Mouse (Mus musculus) intestine, embryonic 15.5 days (tissue): ENCODE data around the gene Cars2. TPM values are rescaled to one million over a fixed set of nuclear protein-coding genes. Genes with fewer than 3 reads are reported as not detected.
A peak's percentile ranks its signal among the peaks of the same experiment; 100 is the strongest.
"Not testable (repeated sequence)": the region's sequence is repeated elsewhere in the genome, so short reads cannot be mapped to it uniquely, and the experiment has no call there.

Source experiments
- ATAC-seq: fragments of 200-750 bp; cut with Nextera tagmentation; 2 replicates; pipeline ENCODE4 v1.8.0; 2017; ENCODE audit warnings: moderate TSS enrichment, moderate library complexity
- H3K27ac ChIP-seq: fragments of 300-500 bp; sonication (generic); 2 replicates; pipeline ENCODE4 v1.5.1; 2015; ENCODE audit warnings: mild to moderate bottlenecking, inconsistent platforms
- H3K27me3 ChIP-seq: fragments of 300-500 bp; sonication (generic); replicated peaks from 2 replicates; pipeline ENCODE4 v1.6.1; 2015; ENCODE audit warnings: inconsistent platforms
- H3K36me3 ChIP-seq: fragments of 300-500 bp; sonication (generic); 2 replicates; pipeline ENCODE4 v1.6.1; 2015; ENCODE audit warnings: inconsistent platforms
- H3K4me1 ChIP-seq: fragments of 300-500 bp; sonication (generic); replicated peaks from 2 replicates; pipeline ENCODE4 v1.6.1; 2015; ENCODE audit warnings: inconsistent platforms
- H3K4me2 ChIP-seq: fragments of 300-500 bp; sonication (generic); replicated peaks from 2 replicates; pipeline ENCODE4 v1.6.1; 2015; ENCODE audit warnings: mild to moderate bottlenecking, inconsistent platforms
- H3K4me3 ChIP-seq: fragments of 300-500 bp; sonication (generic); replicated peaks from 2 replicates; pipeline ENCODE4 v1.5.1; 2015; ENCODE audit warnings: inconsistent platforms
- H3K9ac ChIP-seq: fragments of 300-500 bp; sonication (generic); 2 replicates; pipeline ENCODE4 v1.6.1; 2015; ENCODE audit warnings: inconsistent platforms
- H3K9me3 ChIP-seq: fragments of 300-500 bp; sonication (generic); 2 replicates; pipeline ENCODE4 v1.6.1; 2016; ENCODE audit warnings: inconsistent platforms
- WGBS: fragments of 180-500 bp; shearing (Covaris S2); methylation state at CpG from one replicate; pipeline ENCODE4 v1.1.7; 2015; 5-methylcytosine and 5-hydroxymethylcytosine counted together
- polyA plus RNA-seq: library from polyadenylated mRNA; unstranded; fragments of >200 nt; fragmentation: Nextera tagmentation; extraction: Ambion mirVana; gene quantifications from 2 replicates; pipeline ENCODE4 v1.2.1, GENCODE M21; 2015

Cars2 gene
- polyA plus RNA-seq, 1 experiment from 2014 or later = 26.2 TPM

- Histone ChIP-seq H3K4me1 (peaks cover 26% of the 10 kb centered on the region), H3K4me3 (peak within 1 kb of the TSS; percentile 48), H3K27ac (no peak within 1 kb of the TSS), H3K9ac (peak within 1 kb of the TSS; percentile 44), H3K9me3 (no peaks in the 10 kb centered on the region), H3K4me2 (peak within 1 kb of the TSS; percentile 98), H3K27me3 (peaks cover 14% of the 10 kb centered on the region), H3K36me3 (no peaks in the 10 kb centered on the region)
- WGBS = under 1% methylated on average over 69 of the region's 69 CpGs
- ATAC-seq = peak; percentile 66
Measured at GRCm38 (mm10) chr8:11477811-11478761, 72.5 kb downstream of the Cars2 start, which contains the start of gene Rab20. TSS of gene Rab20 (minus strand) at chr8:11478710.

- Histone ChIP-seq H3K27me3 (peaks cover 14% of the 10 kb centered on the region), H3K27ac (peak overlapping the region; percentile 42; the same call in 1 of the 2 replicates)
Measured at GRCm38 (mm10) chr8:11477178-11477553, 73.4 kb downstream of the Cars2 start.

GRCm38 (mm10) chr8:11476338-11477177 is 74.0 kb downstream of the Cars2 start:
- peak overlapping the region; percentile 98 for H3K4me2 ChIP-seq
- peak overlapping the region; percentile 42 for H3K27ac ChIP-seq
- no peaks in the 10 kb centered on the region for H3K9me3 ChIP-seq
- peak overlapping the region; percentile 48 for H3K4me3 ChIP-seq
- 9% methylated on average over 24 of the region's 24 CpGs for WGBS
- peaks cover 28% of the 10 kb centered on the region for H3K4me1 ChIP-seq
- ATAC-seq = peak; percentile 17; the same call in 1 of the 2 replicates
- H3K9ac ChIP-seq = 0 out of 2 replicates have a peak overlapping the region, but pooled peaks have one; percentile 9
- peaks cover 14% of the 10 kb centered on the region for H3K27me3 ChIP-seq
- H3K36me3 ChIP-seq = no peaks in the 10 kb centered on the region

More at GRCm38 (mm10) chr8:11477178-11477553, 73.4 kb downstream of the Cars2 start:
- Histone ChIP-seq H3K4me2 (peak overlapping the region; percentile 98), H3K9ac (no peak overlapping the region), H3K36me3 (no peaks in the 10 kb centered on the region), H3K9me3 (no peaks in the 10 kb centered on the region), H3K4me3 (peak overlapping the region; percentile 48), H3K4me1 (peaks cover 28% of the 10 kb centered on the region)
- 5% methylated on average over 9 of the region's 9 CpGs for WGBS
- no peak for ATAC-seq

GRCm38 (mm10) chr8:11475876-11476275 is 74.7 kb downstream of the Cars2 start:
- Histone ChIP-seq H3K4me2 (peak overlapping the region; percentile 98), H3K4me1 (peaks cover 28% of the 10 kb centered on the region), H3K36me3 (no peaks in the 10 kb centered on the region), H3K9ac (no peak overlapping the region), H3K27ac (no peak overlapping the region), H3K9me3 (no peaks in the 10 kb centered on the region), H3K4me3 (no peak overlapping the region), H3K27me3 (peaks cover 14% of the 10 kb centered on the region)
- no peak for ATAC-seq
- 29% methylated on average over 2 of the region's 2 CpGs for WGBS

GRCm38 (mm10) chr8:11475397-11475796 is 75.2 kb downstream of the Cars2 start:
- 25% methylated on average over 9 of the region's 10 CpGs for WGBS
- Histone ChIP-seq H3K27ac (no peak overlapping the region), H3K4me3 (no peak overlapping the region), H3K27me3 (peaks cover 14% of the 10 kb centered on the region), H3K4me2 (no peak overlapping the region), H3K9ac (no peak overlapping the region), H3K4me1 (peaks cover 28% of the 10 kb centered on the region), H3K9me3 (no peaks in the 10 kb centered on the region), H3K36me3 (no peaks in the 10 kb centered on the region)
- no peak for ATAC-seq

- no peak overlapping the region for H3K4me3 ChIP-seq
- no peaks in the 10 kb centered on the region for H3K9me3 ChIP-seq
- ATAC-seq = peak; percentile 85
- H3K4me2 ChIP-seq = no peak overlapping the region
- H3K27ac ChIP-seq = peak overlapping the region; percentile 80
- no peaks in the 10 kb centered on the region for H3K36me3 ChIP-seq
- H3K9ac ChIP-seq = no peak overlapping the region
- peaks cover 23% of the 10 kb centered on the region for H3K4me1 ChIP-seq
- H3K27me3 ChIP-seq = 0 out of 2 replicates have a peak, but pooled peaks cover 3% of the 10 kb centered on the region
- 22% methylated on average over 4 of the region's 4 CpGs for WGBS
Measured at GRCm38 (mm10) chr8:11473072-11473471, 77.5 kb downstream of the Cars2 start.

GRCm38 (mm10) chr8:11471309-11471708 is 79.3 kb downstream of the Cars2 start:
- Histone ChIP-seq H3K36me3 (no peaks in the 10 kb centered on the region), H3K4me1 (peaks cover 17% of the 10 kb centered on the region), H3K27ac (no peak overlapping the region), H3K4me2 (no peak overlapping the region), H3K9me3 (no peaks in the 10 kb centered on the region), H3K4me3 (no peak overlapping the region), H3K27me3 (0 out of 2 replicates have a peak, but pooled peaks cover 3% of the 10 kb centered on the region), H3K9ac (no peak overlapping the region)
- WGBS = 65% methylated on average over 8 of the region's 8 CpGs
- no peak for ATAC-seq

GRCm38 (mm10) chr8:11470694-11471093 is 79.9 kb downstream of the Cars2 start:
- H3K36me3 ChIP-seq = no peaks in the 10 kb centered on the region
- WGBS = 80% methylated on average over 7 of the region's 7 CpGs
- H3K9me3 ChIP-seq = no peaks in the 10 kb centered on the region
- no peak overlapping the region for H3K27ac ChIP-seq
- H3K4me1 ChIP-seq = peaks cover 13% of the 10 kb centered on the region
- ATAC-seq = no peak
- H3K9ac ChIP-seq = no peak overlapping the region
- H3K4me2 ChIP-seq = no peak overlapping the region
- 0 out of 2 replicates have a peak, but pooled peaks cover under 1% of the 10 kb centered on the region for H3K27me3 ChIP-seq
- no peak overlapping the region for H3K4me3 ChIP-seq

GRCm38 (mm10) chr8:11469095-11469494 is 81.5 kb downstream of the Cars2 start:
- ATAC-seq = no peak
- H3K9ac ChIP-seq = no peak overlapping the region
- H3K27me3 ChIP-seq = no peaks in the 10 kb centered on the region
- no peak overlapping the region for H3K4me3 ChIP-seq
- no peak overlapping the region for H3K4me2 ChIP-seq
- WGBS = 7% methylated on average over 3 of the region's 3 CpGs
- peaks cover 12% of the 10 kb centered on the region for H3K4me1 ChIP-seq
- no peak overlapping the region for H3K27ac ChIP-seq
- no peaks in the 10 kb centered on the region for H3K36me3 ChIP-seq
- H3K9me3 ChIP-seq = no peaks in the 10 kb centered on the region

- not testable (repeated sequence) for H3K27ac ChIP-seq
Measured at GRCm38 (mm10) chr8:11466528-11466927, 84.1 kb downstream of the Cars2 start.

GRCm38 (mm10) chr8:11465619-11466018 is 85.0 kb downstream of the Cars2 start:
- H3K27me3 ChIP-seq = no peaks in the 10 kb centered on the region

More at GRCm38 (mm10) chr8:11466528-11466927, 84.1 kb downstream of the Cars2 start:
- ATAC-seq, H3K27me3 ChIP-seq, H3K4me1 ChIP-seq, H3K36me3 ChIP-seq, H3K9me3 ChIP-seq, H3K9ac ChIP-seq, H3K4me2 ChIP-seq, H3K4me3 ChIP-seq: not testable (repeated sequence)
- 86% methylated on average over 5 of the region's 5 CpGs for WGBS

GRCm38 (mm10) chr8:11464707-11464964 is 85.9 kb downstream of the Cars2 start:
- ATAC-seq = no peak
- WGBS = 67% methylated on average over 3 of the region's 3 CpGs
- Histone ChIP-seq H3K36me3 (no peaks in the 10 kb centered on the region), H3K4me3 (no peak overlapping the region), H3K9ac (no peak overlapping the region), H3K27me3 (no peaks in the 10 kb centered on the region), H3K9me3 (no peaks in the 10 kb centered on the region), H3K27ac (peak overlapping the region; percentile 41; the same call in 1 of the 2 replicates), H3K4me1 (peaks cover 10% of the 10 kb centered on the region; the same call in 1 of the 2 replicates), H3K4me2 (no peak overlapping the region)

More at GRCm38 (mm10) chr8:11465619-11466018, 85.0 kb downstream of the Cars2 start:
- Histone ChIP-seq H3K9me3 (no peaks in the 10 kb centered on the region), H3K9ac (no peak overlapping the region), H3K4me3 (no peak overlapping the region), H3K4me1 (peaks cover 10% of the 10 kb centered on the region; the same call in 1 of the 2 replicates), H3K4me2 (no peak overlapping the region), H3K27ac (no peak overlapping the region), H3K36me3 (no peaks in the 10 kb centered on the region)
- ATAC-seq = no peak
- 91% methylated on average over 4 of the region's 4 CpGs for WGBS
